Mouse (Mus musculus) ES-Bruce4 (cell line): ENCODE data around the gene Ap2m1. TPM values are rescaled to one million over a fixed set of nuclear protein-coding genes. Genes with fewer than 3 reads are reported as not detected.
"Not testable (repeated sequence)": the region's sequence is repeated elsewhere in the genome, so short reads cannot be mapped to it uniquely, and the experiment has no call there.

Source experiments
- H3K27ac ChIP-seq: 2 replicates; pipeline ENCODE4 v1.5.1; 2012; ENCODE audit warnings: low read length, inconsistent platforms; ENCODE audit not compliant: insufficient read depth
- H3K27me3 ChIP-seq: 2 replicates; pipeline ENCODE4 v1.6.1; 2012; ENCODE audit warnings: mild to moderate bottlenecking, low read length, inconsistent platforms; ENCODE audit not compliant: control insufficient read depth, poor library complexity, insufficient read depth, severe bottlenecking
- H3K36me3 ChIP-seq: 2 replicates; pipeline ENCODE4 v1.6.1; 2012; ENCODE audit warnings: inconsistent platforms, mild to moderate bottlenecking, low read length, moderate library complexity; ENCODE audit not compliant: control insufficient read depth, poor library complexity, insufficient read depth, severe bottlenecking
- H3K4me1 ChIP-seq: one replicate; pipeline ENCODE4 v1.8.1; 2011; ENCODE audit warnings: low read length; ENCODE audit not compliant: control insufficient read depth, insufficient read depth
- H3K4me3 ChIP-seq: 2 replicates; pipeline ENCODE4 v1.5.1; 2011; ENCODE audit warnings: low read depth, mild to moderate bottlenecking, low read length
- H3K9ac ChIP-seq: 2 replicates; pipeline ENCODE4 v1.6.1; 2012; ENCODE audit warnings: low read depth, mild to moderate bottlenecking, inconsistent platforms; ENCODE audit not compliant: poor library complexity, severe bottlenecking
- H3K9me3 ChIP-seq: replicated peaks from 2 replicates; pipeline ENCODE4 v1.6.1; 2012; ENCODE audit warnings: mild to moderate bottlenecking, low read length, inconsistent platforms; ENCODE audit not compliant: control insufficient read depth, poor library complexity, insufficient read depth, severe bottlenecking
- CTCF ChIP-seq: IDR thresholded peaks from one replicate; pipeline ENCODE4 v1.8.1; 2011; ENCODE audit warnings: low read depth, low read length
- EP300 ChIP-seq: IDR thresholded peaks from 2 replicates; pipeline ENCODE4 v1.6.1; 2011; ENCODE audit warnings: low read depth, low read length; ENCODE audit not compliant: insufficient read depth
- POLR2A ChIP-seq: IDR thresholded peaks from one replicate; pipeline ENCODE4 v1.8.1; 2011; ENCODE audit warnings: low read length; ENCODE audit not compliant: insufficient read depth
- polyA plus RNA-seq: library from polyadenylated mRNA; stranded (reverse); fragments of >200 nt; gene quantifications from 2 replicates; pipeline ENCODE4 v1.2.4, GENCODE M21; 2011; ENCODE audit warnings: low read depth; ENCODE audit not compliant: missing spikeins, insufficient read depth, insufficient read length

The Ap2m1 gene
- 282 and 298 TPM in 2 replicates for polyA plus RNA-seq

GRCm38 (mm10) chr16:20535296-20536080 is at the start of gene Ap2m1:
Gene Ap2m1, plus strand, starts transcription at chr16:20535478.
- Histone ChIP-seq H3K9ac (peak within 1 kb of the TSS; percentile 71), H3K4me3 (peak within 1 kb of the TSS; percentile 77), H3K4me1 (no peaks in the 10 kb centered on the region), H3K27ac (no peak within 1 kb of the TSS), H3K27me3 (no peaks in the 10 kb centered on the region), H3K9me3 (no peaks in the 10 kb centered on the region), H3K36me3 (peaks cover 11% of the 10 kb centered on the region)
- no peak for TF ChIP-seq POLR2A
- no peak for TF ChIP-seq EP300
- no peak for TF ChIP-seq CTCF

GRCm38 (mm10) chr16:20486048-20486447 is 49.2 kb upstream of the Ap2m1 start:
- H3K9ac ChIP-seq, result no peak overlapping the region
- H3K9me3 ChIP-seq, result no peaks in the 10 kb centered on the region
- no peak overlapping the region for H3K27ac ChIP-seq
- no peak for TF ChIP-seq POLR2A
- no peak for TF ChIP-seq EP300
- no peak for TF ChIP-seq CTCF
- no peaks in the 10 kb centered on the region for H3K4me1 ChIP-seq
- no peak overlapping the region for H3K4me3 ChIP-seq
- H3K27me3 ChIP-seq, result no peaks in the 10 kb centered on the region
- no peaks in the 10 kb centered on the region for H3K36me3 ChIP-seq

GRCm38 (mm10) chr16:20488151-20488550 is 47.1 kb upstream of the Ap2m1 start:
- Histone ChIP-seq H3K9me3 (no peaks in the 10 kb centered on the region), H3K36me3 (no peaks in the 10 kb centered on the region), H3K4me3 (no peak overlapping the region), H3K4me1 (no peaks in the 10 kb centered on the region), H3K27me3 (no peaks in the 10 kb centered on the region), H3K27ac (no peak overlapping the region), H3K9ac (no peak overlapping the region)
- TF ChIP-seq CTCF (no peak), EP300 (no peak), POLR2A (no peak)

- not testable (repeated sequence) for H3K9ac ChIP-seq, H3K36me3 ChIP-seq, H3K27ac ChIP-seq, H3K4me1 ChIP-seq, H3K27me3 ChIP-seq, H3K9me3 ChIP-seq, H3K4me3 ChIP-seq
Observed at GRCm38 (mm10) chr16:20488751-20489150, 46.5 kb upstream of the Ap2m1 start.

- H3K9me3 ChIP-seq, result no peaks in the 10 kb centered on the region
- H3K27me3 ChIP-seq, result no peaks in the 10 kb centered on the region
- no peak overlapping the region for H3K27ac ChIP-seq
- no peak for TF ChIP-seq CTCF
- TF ChIP-seq POLR2A, result no peak
- TF ChIP-seq EP300, result no peak
- H3K4me1 ChIP-seq, result no peaks in the 10 kb centered on the region
- no peak overlapping the region for H3K9ac ChIP-seq
- H3K4me3 ChIP-seq, result no peak overlapping the region
- no peaks in the 10 kb centered on the region for H3K36me3 ChIP-seq
Observed at GRCm38 (mm10) chr16:20489233-20489632, 46.0 kb upstream of the Ap2m1 start.

- no peaks in the 10 kb centered on the region for H3K36me3 ChIP-seq
- no peak overlapping the region for H3K4me3 ChIP-seq
- peak; percentile 55 for TF ChIP-seq CTCF
- TF ChIP-seq POLR2A, result no peak
- H3K4me1 ChIP-seq, result no peaks in the 10 kb centered on the region
- H3K27me3 ChIP-seq, result no peaks in the 10 kb centered on the region
- H3K9me3 ChIP-seq, result no peaks in the 10 kb centered on the region
- no peak overlapping the region for H3K27ac ChIP-seq
- no peak overlapping the region for H3K9ac ChIP-seq
Observed at GRCm38 (mm10) chr16:20490581-20490980, 44.7 kb upstream of the Ap2m1 start.
